Comparison of ENCODE assay signal across 35 mouse cellular contexts in genomic region chr2:103102595-103102994, GRCm38 (mm10).
"Had no signal": no experiment of that assay in that cellular context is flagged by ENCODE, and none has a peak within 500 bp of the region (broad histone marks: within the 10 kb centered on the region; RNA-seq: fewer than 3 reads in every experiment).

No protein-coding gene starts in this region.

- H3K4me2 ChIP-seq: heart, embryonic 11.5 days; heart, embryonic 12.5 days; heart, embryonic 13.5 days; heart, embryonic 15.5 days; hindbrain, embryonic 12.5 days; hindbrain, embryonic 13.5 days; hindbrain, embryonic 14.5 days; hindbrain, embryonic 15.5 days; intestine, embryonic 15.5 days; kidney, embryonic 15.5 days had no signal

- DNase-seq: heart, postnatal 10 days; heart, postnatal 14 days; heart, postnatal 36 days; heart, postnatal 4 days; kidney, adult 11 months; kidney, adult 18-20 months; kidney, adult 2 months; kidney, adult 8-10 months; kidney, adult 9 months; kidney, postnatal 10 days; kidney, postnatal 14 days; kidney, postnatal 25 days; kidney, postnatal 36 days; kidney, postnatal 4 days; layer of hippocampus, adult 9-11 months; layer of hippocampus, postnatal 36 days had no signal

- H3K4me1 ChIP-seq: heart, embryonic 10.5 days; heart, embryonic 12.5 days; heart, embryonic 13.5 days; heart, embryonic 15.5 days; hindbrain, embryonic 10.5 days; hindbrain, embryonic 12.5 days; hindbrain, embryonic 13.5 days; hindbrain, embryonic 15.5 days; intestine, embryonic 15.5 days; kidney, embryonic 15.5 days had no signal

- H3K27ac ChIP-seq: heart, embryonic 10.5 days; heart, embryonic 13.5 days; heart, embryonic 15.5 days; hindbrain, embryonic 10.5 days; hindbrain, embryonic 12.5 days; hindbrain, embryonic 13.5 days; hindbrain, embryonic 14.5 days; hindbrain, embryonic 15.5 days; hindbrain, postnatal 0 days; intestine, embryonic 15.5 days; kidney, embryonic 15.5 days; kidney, postnatal 0 days; layer of hippocampus, adult 2 months had no signal

- H3K27me3 ChIP-seq: heart, embryonic 12.5 days; heart, embryonic 13.5 days; heart, embryonic 15.5 days; hindbrain, embryonic 12.5 days; hindbrain, embryonic 13.5 days; hindbrain, embryonic 15.5 days; intestine, embryonic 15.5 days; kidney, embryonic 15.5 days had no signal

- H3K9me3 ChIP-seq: heart, embryonic 10.5 days; heart, embryonic 12.5 days; heart, embryonic 13.5 days; heart, embryonic 15.5 days; hindbrain, embryonic 10.5 days; hindbrain, embryonic 12.5 days; hindbrain, embryonic 13.5 days; hindbrain, embryonic 15.5 days; intestine, embryonic 15.5 days; kidney, embryonic 15.5 days had no signal

- H3K4me3 ChIP-seq: heart, embryonic 10.5 days; heart, embryonic 12.5 days; heart, embryonic 13.5 days; heart, embryonic 15.5 days; hindbrain, embryonic 10.5 days; hindbrain, embryonic 12.5 days; hindbrain, embryonic 13.5 days; hindbrain, embryonic 15.5 days; intestine, embryonic 15.5 days; kidney, embryonic 15.5 days; layer of hippocampus, adult 2 months had no signal

- H3K36me3 ChIP-seq: heart, embryonic 10.5 days; heart, embryonic 12.5 days; heart, embryonic 13.5 days; heart, embryonic 15.5 days; hindbrain, embryonic 10.5 days; hindbrain, embryonic 12.5 days; hindbrain, embryonic 13.5 days; hindbrain, embryonic 15.5 days; intestine, embryonic 15.5 days; kidney, embryonic 15.5 days had no signal

- ATAC-seq: hindbrain, embryonic 16.5 days; hindbrain, postnatal 0 days; inflammation-experienced regulatory T-cells, adult 6 months; intestine, embryonic 15.5 days; intestine, embryonic 16.5 days; intestine, postnatal 0 days had no signal

- H3K9ac ChIP-seq: heart, embryonic 12.5 days; heart, embryonic 13.5 days; heart, embryonic 15.5 days; hindbrain, embryonic 12.5 days; hindbrain, embryonic 13.5 days; hindbrain, embryonic 14.5 days; hindbrain, embryonic 15.5 days; intestine, embryonic 15.5 days; kidney, embryonic 15.5 days had no signal
